Mouse (Mus musculus) left cerebral cortex, postnatal 36 days (tissue): ENCODE data around the gene Ndrg3. TPM values are rescaled to one million over a fixed set of nuclear protein-coding genes. Genes with fewer than 3 reads are reported as not detected.

Source experiments
- DNase-seq, 2 experiments: peaks; one replicate each; pipeline ENCODE4 v3.0.0; 2021 to 2022; ENCODE audit warnings: low spot score in 2 of 2, mixed read lengths in 1 of 2
- intact Hi-C: fragments of 180-260 bp; cut with DNase I; formaldehyde crosslinking; loops from one replicate; pipeline ENCODE4 v1.15.1; 2025
- total RNA-seq, 2 experiments: library from RNA; stranded (reverse); gene quantifications; 2 replicates each; pipeline ENCODE4 v1.2.3; 2021

Gene Ndrg3
- total RNA-seq, result 100 to 1,000 TPM; 495 to 546 TPM

- intact Hi-C loops, result loop anchor here (5.0 kb wide), 2 partner anchors 39 to 54 kb away; no protein-coding TSS in a partner anchor
- peak; percentile 95 to 96 for DNase-seq
Observed at GRCm38 (mm10) chr2:156991470-156992319, at the start of gene Ndrg3. Ndrg3 (minus strand) TSS chr2:156992056.

- DNase-seq, result no peak
- intact Hi-C loops, result no loop called here
Observed at GRCm38 (mm10) chr2:157041421-157041820, 49.6 kb upstream of the Ndrg3 start.

GRCm38 (mm10) chr2:157040649-157041046 lies 48.8 kb upstream of the Ndrg3 start:
- no peak for DNase-seq
- intact Hi-C loops, result no loop called here

GRCm38 (mm10) chr2:157039900-157040648 lies 48.2 kb upstream of the Ndrg3 start:
- intact Hi-C loops, result no loop called here
- no peak for DNase-seq

GRCm38 (mm10) chr2:157037303-157037702 lies 45.4 kb upstream of the Ndrg3 start:
- intact Hi-C loops, result no loop called here

GRCm38 (mm10) chr2:157036400-157036799 lies 44.5 kb upstream of the Ndrg3 start:
- no peak for DNase-seq
- intact Hi-C loops, result no loop called here

More at GRCm38 (mm10) chr2:157037303-157037702, 45.4 kb upstream of the Ndrg3 start:
- DNase-seq, result no peak

GRCm38 (mm10) chr2:157035371-157035770 lies 43.5 kb upstream of the Ndrg3 start:
- intact Hi-C loops, result no loop called here
- no peak for DNase-seq

- intact Hi-C loops, result no loop called here
- DNase-seq, result peak; percentile 78 to 81
Observed at GRCm38 (mm10) chr2:157030804-157031203, 38.9 kb upstream of the Ndrg3 start.

GRCm38 (mm10) chr2:157028261-157028660 lies 36.4 kb upstream of the Ndrg3 start:
- no peak for DNase-seq
- intact Hi-C loops, result no loop called here

- intact Hi-C loops, result no loop called here
- peak in 1 of 2 experiments; percentile 38 for DNase-seq
Observed at GRCm38 (mm10) chr2:157027106-157028008, 35.5 kb upstream of the Ndrg3 start.

GRCm38 (mm10) chr2:157021156-157021555 lies 29.3 kb upstream of the Ndrg3 start:
- intact Hi-C loops, result no loop called here
- DNase-seq, result no peak

- DNase-seq, result no peak
- intact Hi-C loops, result no loop called here
Observed at GRCm38 (mm10) chr2:157019228-157019627, 27.4 kb upstream of the Ndrg3 start.

- intact Hi-C loops, result no loop called here
- DNase-seq, result no peak
Observed at GRCm38 (mm10) chr2:157016529-157017270, 24.8 kb upstream of the Ndrg3 start.

- no peak for DNase-seq
- intact Hi-C loops, result no loop called here
Observed at GRCm38 (mm10) chr2:157012341-157012740, 20.5 kb upstream of the Ndrg3 start.

GRCm38 (mm10) chr2:157010634-157011310 lies 18.9 kb upstream of the Ndrg3 start:
- no peak for DNase-seq
- intact Hi-C loops, result no loop called here

- peak; percentile 31 to 40 for DNase-seq
- intact Hi-C loops, result no loop called here
Observed at GRCm38 (mm10) chr2:157010121-157010520, 18.3 kb upstream of the Ndrg3 start.

GRCm38 (mm10) chr2:157008509-157008908 lies 16.7 kb upstream of the Ndrg3 start:
- intact Hi-C loops, result no loop called here
- DNase-seq, result no peak

- intact Hi-C loops, result no loop called here
- DNase-seq, result no peak
Observed at GRCm38 (mm10) chr2:157007234-157007596, 15.4 kb upstream of the Ndrg3 start.
